Mouse (Mus musculus) thymus, adult 18-20 months (tissue): Measurements from ENCODE around the gene Zbtb8a.
A peak's percentile ranks its signal among the peaks of the same experiment; 100 is the strongest.
"Not testable (repeated sequence)": the region's sequence is repeated elsewhere in the genome, so short reads cannot be mapped to it uniquely, and the experiment has no call there.

Experiments used
- DNase-seq, 2 experiments: peaks; one replicate each; pipeline ENCODE4 v3.0.0; 2022; ENCODE audit warnings: mixed read lengths in 2 of 2

Zbtb8a gene

DNA sequence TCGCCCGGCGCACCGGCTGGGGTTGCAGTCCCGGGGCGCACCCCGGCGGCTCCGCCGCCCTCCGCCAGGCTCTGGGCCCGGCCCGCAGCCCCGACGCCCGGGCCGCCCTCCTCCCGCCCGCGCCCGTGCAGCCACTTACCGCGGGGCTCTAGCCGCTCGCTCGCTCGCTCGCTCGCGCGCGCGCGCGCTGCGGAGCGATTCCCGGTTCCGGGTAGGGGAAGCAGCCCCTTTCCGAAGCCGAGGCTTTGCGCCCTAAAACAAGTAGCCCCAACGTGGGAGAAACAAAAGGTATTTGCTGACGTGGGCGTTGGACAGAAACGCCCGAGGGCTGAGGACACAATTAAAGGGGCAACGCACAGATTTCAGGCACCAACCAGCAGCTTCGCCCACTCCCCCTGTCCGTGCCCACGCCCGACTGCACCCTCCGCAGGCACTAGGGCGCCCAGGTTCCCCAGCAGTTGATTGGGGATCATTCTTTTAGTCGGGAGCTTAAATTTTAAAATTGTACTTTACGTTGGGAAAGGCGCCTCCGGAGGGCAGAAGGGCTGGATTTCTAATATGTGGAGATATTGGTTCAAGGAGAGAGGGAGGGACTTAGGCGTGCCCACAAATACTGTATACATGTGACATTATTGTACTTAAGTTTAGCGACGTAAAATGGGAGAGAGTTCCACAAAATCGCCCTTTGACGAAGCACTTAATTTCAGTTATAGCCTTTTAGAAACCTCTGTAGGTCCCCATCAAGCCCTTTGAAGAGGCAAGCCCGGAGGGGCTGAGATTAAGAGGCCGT, at the start of gene Zbtb8a:
TSS of gene Zbtb8a (minus strand) at position 516 of the 790 bp plus-strand sequence.
- no peak for DNase-seq

DNA sequence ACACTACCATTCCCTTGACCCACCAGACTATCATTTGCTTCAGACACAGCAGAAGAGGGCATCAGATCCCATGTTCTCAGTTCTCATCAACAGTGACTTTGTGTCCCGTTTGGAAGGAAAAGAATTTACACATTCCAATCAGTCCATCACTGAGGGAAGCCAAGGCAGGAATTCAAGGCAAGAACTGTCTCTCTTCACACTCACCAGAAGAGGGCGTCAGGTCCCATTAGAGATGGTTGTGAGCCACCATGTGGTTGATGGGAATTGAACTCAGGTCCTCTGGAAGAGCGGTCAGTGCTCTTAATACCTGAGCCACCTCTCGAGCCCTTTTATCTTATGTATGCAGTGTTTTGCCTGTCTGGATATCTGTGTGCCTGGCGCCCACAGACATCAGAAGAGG, 40.4 kb upstream of the Zbtb8a start:
- no peak for DNase-seq

DNA sequence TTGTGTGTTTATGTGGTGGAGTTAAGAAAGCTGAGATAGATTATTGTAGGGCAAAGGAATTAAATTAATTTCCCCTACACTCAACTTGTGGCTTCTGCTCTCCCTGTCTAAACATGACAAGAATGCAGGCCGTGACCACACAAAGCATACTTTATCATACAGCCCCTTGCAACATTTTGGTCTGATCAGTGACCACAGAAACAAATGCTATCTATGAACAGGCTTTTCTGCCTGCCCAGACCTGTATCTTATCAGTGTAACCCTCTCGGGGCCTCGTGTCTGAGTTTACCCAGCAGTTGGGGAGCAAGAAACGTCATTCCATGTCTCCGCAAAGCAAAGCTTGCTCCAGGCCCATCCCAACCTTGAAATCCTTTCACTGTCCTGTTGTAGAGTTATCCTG, 38.6 kb upstream of the Zbtb8a start:
- no peak for DNase-seq

DNA sequence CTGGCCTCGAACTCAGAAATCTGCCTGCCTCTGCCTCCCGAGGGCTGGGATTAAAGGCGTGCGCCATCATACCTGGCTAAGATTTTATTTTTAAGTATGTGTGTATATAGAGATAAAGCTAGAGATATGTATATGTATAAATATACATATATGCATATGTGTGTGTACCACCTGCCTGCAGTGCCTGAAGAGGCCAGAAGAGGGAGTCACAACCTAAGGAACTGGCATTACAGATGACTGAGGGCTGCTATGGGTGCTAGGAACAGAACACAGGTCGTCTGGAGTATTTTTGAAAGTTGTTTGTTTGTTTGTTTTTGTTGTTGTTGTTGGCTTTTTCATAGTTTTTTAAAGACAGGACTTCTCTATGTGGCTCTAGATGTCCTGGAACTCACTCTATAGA, 38.0 kb upstream of the Zbtb8a start:
- DNase-seq, result no peak

DNA sequence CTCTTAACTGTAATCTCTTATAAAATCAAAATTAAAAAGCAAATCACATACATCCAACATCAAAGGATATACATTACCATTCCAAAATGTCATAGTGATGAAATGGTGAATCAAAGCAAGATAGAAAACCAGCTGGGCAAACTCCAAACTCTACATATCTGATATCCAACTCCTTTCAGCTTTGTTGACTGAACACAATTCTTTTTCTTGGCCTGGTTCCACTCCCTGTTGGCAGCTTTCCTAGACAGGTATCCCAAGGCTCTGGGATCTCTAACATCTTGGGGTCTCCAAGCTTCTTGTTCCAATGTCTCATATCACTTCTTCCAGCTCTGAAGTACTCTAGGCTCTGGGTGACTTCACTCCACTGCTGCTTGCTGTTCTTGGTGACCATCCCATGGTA, 33.1 kb upstream of the Zbtb8a start:
- DNase-seq, result no peak

DNA sequence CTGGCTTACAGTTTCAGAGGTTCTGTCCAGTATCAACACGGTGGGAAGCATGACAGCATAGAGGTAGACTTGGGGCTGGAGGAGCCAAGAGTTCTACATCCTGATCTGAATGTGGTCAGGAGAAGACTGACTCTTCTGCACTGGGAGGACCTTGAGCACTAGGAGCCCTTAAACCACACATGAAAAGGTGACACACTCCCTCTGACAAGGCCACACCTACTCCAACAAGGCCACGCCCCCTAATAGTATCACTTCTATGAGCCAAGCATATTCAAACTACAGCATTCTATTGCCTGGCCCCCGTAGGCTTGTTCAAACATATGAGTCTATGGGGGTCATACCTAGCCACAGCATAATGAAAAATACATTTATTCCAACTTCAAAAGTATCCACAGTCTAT, 32.6 kb upstream of the Zbtb8a start:
- not testable (repeated sequence) for DNase-seq

DNA sequence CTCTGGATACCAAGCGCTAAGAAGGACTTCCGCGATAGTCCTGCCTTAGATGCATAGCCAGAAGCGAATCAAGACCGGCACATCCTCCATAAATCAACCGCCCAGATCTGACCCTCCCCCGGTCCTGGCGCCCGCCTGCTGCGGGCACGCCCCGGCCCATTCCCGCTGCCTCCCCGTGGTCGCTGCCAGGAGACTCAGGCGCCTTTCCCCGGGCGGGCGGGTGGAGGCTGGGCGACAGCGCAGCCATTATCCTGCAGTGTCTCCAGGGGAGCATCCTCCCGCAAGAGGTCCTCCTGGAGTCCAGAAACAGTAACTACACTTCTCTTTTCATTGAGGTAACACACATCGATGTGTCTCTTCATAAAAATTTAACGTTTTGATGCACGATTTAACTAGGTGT, 28.5 kb upstream of the Zbtb8a start:
- DNase-seq, result peak in 1 of 2 experiments; percentile 6

DNA sequence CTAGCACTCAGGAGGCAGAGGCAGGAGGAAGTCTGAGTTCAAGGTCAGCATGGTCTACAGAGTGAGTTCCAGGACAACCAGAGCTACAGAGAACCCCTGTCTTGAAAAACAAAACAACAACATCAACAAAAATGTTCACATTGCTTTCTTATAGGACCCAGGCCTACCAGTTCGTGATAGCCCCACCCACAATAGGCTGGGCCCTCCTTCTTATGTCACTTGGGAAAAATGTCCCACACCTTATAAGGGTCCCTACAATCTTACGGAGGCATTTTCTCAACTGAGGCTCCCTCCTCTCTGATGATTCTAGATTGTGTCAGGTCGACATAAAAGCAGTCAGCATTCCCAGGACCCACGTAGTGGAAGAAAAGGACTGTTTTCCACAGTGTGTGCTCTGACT, 21.9 kb upstream of the Zbtb8a start:
- DNase-seq, result no peak

DNA sequence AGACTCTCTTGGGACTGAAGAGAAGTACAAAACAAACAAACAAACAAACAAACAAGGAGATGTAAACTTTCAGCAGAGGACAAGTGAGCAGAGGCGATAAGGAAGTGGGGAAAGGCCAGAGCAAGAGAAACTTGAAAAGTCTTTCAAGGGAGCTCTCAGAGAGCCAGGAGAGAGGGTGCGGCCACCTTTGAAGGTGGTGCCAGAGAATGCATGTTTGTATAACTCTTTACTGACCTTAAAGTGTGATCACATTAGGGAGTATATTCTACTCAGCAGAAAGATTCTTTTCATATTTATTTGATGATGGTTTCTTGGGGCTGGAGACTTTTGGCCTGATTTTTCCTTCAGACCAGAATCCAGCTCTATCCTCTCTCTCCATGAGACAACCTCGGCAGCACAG, 19.0 kb upstream of the Zbtb8a start:
- DNase-seq, result no peak

DNA sequence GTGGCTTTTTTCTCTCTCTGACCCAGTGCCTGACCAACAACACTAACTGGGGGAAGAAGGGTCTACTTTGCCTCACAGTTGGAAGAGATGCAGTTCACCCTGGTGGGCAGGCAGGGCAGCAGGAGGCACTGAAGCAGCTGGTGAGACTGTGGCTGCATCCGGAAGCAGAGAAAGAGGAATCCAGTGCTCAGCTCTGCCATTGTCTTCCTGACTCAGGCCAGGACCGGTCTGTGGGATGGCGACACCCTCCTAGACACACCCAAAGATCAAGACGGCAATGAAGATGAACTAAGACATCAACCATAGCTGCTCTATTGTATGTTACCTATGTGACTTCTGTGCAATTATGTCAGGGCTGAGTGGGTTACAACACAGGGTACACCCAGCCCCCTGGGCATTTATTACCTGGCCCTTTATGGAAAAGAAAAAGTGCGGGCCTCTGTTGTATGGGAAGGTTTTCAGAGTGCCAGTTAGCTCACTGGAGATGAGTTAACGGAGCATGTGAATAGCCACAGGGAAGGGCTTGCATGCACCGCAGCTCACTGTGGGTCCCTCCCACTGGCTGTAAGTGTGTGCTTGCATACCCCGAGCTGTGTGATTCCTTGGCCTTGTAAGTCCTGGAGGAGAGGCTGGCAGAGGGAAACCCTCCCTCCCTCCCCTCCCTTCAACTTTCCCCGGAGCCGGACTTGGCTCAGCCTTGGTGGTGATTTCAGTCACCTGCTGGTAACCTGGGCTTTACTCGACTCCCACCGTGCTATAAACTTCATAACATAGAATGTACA, 16.4 kb upstream of the Zbtb8a start:
- DNase-seq, result no peak

DNA sequence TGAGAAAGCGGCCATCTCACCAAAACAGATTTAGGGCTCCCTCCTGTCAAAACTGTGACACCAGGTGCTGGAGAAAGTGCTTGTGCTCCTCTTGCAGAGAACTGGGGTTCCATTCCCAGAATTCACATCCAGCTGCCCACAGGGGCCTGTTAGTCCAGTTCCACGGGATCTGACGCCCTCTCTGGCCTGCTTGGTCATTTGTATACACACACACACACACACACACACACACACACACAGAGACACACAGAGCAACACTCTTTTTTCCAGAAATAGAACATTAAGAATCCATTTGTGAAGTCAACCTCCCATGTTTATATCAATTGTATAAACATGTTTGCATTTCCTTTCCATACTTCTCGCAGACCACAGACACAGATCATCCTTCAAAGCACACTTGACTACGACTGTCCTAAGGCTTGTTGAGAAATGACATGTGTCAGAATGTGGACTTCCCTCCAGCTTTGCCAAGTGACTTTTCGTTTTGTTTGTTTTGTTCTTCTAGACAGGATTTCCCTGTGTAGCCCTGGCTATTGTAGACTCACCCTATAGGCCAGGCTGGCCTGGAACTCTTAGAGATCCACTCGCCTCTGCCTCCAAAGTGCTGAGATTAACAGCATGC, 13.1 kb upstream of the Zbtb8a start:
- no peak for DNase-seq

DNA sequence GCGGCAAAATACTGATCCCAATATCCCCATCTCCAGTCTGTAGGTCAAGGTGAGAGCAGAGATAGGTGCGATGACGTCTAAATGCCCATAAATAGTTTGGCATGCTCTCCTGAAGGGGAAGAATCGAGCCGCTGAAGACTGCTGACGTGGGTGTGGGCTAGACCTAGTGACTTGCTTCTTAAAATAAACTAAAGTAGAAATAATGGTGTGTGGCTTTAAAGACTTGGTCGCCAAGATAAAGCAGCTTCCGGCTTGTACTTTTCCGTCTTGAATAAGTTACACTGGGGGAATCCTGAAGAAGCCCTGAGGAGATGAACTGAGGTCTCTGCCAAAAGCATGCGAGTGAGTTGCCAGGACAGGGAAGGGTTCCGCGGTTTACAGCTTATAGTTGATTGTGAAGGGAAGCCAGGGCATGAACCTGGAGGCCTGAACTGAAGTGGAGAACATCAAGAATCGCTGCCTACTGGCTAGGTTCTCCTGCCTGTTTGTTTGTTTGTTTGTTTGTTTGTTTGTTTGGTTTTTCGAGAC, 12.4 kb upstream of the Zbtb8a start:
- DNase-seq, result no peak

DNA sequence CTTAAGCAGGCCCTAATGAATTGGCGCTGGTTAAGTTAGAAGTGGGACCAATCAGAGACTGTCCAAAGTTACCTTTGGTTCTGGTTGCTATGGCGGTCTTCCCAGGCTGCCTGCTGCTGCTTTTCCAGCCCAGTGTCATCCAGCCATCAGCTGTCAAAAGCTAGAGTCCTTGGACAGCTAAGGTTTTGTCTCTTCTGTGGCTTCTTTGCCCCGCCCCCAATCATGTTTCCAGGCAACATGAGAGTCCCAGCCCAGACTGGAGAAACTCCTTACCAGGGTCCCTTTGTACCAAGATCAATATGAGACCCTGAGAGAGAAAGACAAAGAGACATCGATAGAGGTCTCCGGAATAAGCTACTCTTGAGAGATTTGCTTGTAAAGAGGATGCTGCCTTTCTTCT, 10.5 kb upstream of the Zbtb8a start:
- DNase-seq, result no peak

DNA sequence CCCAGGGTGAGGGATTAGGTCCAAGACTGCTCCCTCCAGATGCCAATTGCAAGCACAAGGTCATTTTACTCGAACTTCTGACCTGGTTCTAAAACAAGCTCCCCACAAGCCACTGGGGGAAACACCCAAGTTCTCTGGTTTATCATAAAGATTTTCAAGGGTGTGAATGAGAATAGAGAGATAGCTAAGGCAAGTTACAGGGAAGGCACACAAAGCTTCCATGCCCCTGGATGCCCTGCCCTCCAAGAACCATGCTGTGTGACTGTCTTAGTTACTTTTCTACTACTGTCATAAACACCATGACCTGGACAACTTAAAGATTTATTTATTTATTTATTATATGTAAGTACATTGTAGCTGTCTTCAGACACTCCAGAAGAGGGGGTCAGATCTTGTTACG, 9.1 kb upstream of the Zbtb8a start:
- DNase-seq, result no peak

DNA sequence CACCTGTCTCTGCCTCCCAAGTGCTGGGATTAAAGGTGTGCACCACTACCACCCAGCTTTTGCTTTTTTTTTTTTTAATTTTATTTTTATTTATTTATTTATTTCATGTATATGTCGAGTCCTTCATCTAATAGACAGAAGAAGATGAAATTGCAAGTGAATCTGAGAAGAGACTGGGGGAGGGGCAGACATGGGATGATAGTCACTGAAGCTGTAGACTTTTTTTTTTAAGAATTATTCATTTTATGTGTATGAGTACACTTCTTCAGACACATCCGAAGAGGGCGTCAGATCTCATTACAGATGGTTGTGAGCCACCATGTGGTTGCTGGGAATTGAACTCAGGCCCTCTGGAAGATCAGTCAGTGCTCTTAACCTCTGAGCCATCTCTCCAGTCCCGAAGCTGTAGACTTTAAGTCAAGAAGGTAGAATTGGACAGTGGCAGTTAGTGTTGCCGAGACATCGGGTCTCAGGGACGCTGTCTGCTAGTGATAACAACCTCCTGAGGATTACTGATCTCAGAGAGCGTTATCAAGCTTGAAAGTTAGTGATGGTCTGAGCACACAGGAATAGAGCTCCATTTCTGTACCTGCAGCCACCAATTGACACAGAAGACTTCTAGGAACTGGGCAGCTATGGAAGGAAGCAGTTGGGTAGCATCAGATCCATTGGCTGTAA, 8.5 kb upstream of the Zbtb8a start:
- no peak for DNase-seq

DNA sequence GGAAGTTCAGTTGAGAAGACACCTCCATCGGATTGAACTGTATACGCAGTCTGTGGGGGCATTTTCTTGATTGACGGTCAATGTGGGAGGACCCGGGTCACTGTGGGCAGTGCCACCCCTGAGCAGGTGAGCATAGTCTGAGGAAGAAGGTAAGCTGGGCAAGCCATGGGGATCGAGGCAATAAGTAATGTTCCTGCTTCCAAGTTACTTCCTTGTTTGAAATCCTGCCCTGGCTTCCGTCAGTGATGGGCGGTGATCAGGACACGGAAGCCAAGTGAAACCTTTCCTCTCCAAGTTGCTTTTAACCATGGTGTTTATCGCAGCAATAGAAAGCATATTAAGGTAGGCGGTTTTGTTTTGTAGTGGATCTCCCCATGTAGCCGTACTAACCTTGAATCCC, 7.8 kb upstream of the Zbtb8a start:
- DNase-seq, result no peak

DNA sequence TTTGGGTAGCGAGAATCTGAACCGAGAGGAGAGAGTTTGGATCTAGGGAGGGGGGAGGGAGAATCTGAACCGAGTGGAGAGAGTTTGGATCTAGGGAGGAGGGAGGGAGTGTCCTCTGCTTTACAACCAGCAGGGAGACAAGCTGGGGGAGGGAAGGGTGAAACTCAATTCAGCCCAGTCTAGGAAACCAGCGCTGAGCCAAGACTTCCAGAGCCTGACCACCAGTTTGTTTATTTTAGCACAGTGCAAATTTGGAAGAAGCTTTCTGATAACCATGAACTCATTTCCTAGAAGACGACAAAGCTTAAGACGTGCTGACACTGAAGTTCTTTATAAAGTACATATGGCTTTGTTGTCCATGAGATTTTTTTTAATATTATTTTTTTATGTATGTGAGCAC, 6.5 kb upstream of the Zbtb8a start:
- no peak for DNase-seq

DNA sequence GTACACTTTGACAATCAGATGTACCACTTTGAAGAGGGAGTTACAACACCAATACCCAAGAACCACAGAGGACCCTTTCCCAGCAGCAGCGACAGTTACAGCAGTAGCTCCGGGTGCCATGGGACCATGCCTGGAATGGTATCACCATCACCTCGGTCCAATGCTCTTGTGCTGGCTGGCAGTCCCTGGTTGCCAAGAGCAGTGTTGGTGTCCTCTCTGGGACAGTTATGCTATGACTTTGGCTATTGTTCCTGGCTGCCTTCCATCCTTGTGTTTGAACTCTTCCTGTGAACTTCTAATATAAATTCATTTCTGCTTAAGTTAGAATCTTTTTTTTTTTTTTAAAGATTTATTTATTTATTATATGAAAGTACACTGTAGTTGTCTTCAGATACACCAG, 5.7 kb upstream of the Zbtb8a start:
- no peak for DNase-seq

DNA sequence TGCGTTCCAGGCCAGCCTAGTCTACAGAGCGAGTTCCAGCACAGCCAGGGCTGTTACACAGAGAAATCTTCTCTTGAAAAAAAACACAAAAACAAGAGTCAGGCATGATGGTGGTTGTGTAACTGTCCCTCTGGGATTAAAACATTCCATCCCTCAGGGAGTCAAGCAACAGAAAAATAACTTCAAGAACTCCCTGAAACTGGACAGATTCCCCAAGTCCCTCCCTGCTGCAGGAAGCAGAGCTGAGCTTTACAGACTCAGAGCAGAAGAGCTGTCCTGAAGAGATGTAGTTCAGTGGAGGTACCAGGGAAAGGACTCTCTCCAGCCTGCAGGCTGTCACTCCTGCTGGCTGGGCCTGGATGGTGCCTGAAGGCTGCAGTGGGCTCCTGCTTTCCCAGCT, 4.6 kb upstream of the Zbtb8a start:
- no peak for DNase-seq

DNA sequence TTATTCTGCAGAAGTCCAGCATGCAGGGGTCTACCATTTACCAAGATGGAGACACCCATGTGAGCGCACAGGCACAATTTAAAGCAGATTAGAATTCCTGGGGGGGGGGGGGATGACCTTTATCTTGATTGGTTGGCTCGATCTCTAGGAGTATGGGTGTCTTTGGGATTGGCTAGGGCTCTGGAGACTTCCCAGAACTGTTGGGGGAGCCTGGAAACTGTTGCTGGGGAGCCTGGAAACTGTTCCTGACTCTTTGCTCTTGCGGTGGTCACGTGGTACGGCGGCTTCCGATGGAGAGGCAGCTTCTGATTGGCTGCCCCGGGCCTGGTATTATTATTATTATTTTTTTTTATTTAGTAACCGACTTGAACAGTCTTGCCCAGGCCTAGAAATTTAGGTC, 4.1 kb upstream of the Zbtb8a start:
- no peak for DNase-seq

DNA sequence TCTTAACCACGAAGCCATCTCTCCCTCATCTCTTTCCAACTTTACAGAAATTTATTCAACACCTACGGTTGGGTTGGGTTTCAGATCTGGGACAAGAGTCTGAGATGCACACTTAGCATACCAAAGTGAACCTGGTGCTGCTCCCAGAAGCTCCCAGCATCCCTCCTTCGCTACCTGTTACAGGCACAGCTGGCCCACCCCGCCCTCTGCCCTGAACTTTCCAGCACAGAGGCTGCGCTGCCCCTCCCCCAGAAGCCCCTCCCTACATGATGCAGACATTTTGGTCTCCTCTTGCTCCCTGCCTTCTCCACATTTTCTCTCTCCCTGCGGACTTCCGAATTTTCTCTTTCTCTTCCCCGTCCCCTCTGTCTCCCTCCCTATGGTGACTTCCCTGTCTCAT, 3.2 kb upstream of the Zbtb8a start:
- no peak for DNase-seq

DNA sequence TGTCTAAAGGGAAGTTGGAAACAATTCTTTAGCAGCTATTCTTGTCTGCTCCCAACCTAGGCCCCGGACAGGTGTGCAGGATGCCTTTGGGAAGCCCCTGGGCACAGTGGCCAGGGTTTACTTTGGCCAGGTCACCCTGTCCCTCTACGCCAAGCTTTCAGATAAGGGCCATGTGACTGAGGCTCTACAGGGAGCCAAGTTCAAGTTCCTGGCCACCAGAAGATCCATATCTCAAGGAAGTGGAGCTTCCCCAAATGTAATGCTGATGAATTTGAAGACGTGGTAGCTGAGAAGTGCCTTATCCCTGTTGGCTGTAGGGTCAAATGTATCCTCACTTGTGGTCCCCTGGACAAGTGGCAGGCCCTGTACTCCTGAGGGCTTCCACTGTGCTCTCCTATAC, 1.9 kb upstream of the Zbtb8a start:
- DNase-seq, result no peak

DNA sequence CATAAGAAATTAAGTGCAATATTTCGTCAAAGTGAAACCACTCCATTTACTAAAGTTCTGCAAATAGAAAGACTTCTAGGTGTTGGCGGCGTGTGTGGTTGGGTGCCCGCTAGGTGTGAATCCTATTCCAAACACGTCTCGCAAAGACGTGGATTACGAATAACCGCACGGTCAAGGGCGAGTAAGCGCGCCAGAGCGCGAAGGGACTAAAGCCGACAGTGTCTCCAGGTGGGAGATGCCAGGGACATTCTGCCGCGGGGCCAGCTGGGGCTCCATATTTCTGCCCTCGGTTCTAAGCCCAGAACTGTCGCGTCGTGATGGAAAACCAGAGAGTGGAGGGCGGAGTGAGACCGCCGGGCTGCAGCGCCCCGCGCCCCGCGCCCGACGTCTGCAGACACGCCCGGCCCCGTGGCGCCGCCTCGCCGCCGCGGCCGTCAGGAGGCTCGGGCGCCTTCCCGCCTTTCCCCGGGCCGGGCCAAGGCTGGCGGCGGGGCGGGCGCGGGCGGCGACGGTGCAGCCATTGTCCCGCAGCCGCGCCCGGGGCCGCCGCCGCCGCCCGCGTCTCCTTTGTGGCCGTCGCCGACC, 863 bp downstream of the Zbtb8a start:
- DNase-seq, result peak in 1 of 2 experiments; percentile 14
